Mouse (Mus musculus) heart, postnatal 0 days (tissue): ENCODE measurements around the gene Slc43a2.

Experiments used
- CTCF ChIP-seq: IDR thresholded peaks from 2 replicates; pipeline ENCODE4 v1.5.1; 2016; ENCODE audit warnings: antibody characterized with exemption, control low read depth, low read depth
- EP300 ChIP-seq: IDR thresholded peaks from 2 replicates; pipeline ENCODE4 v1.6.1; 2016; ENCODE audit warnings: antibody characterized with exemption, low read depth

DNA sequence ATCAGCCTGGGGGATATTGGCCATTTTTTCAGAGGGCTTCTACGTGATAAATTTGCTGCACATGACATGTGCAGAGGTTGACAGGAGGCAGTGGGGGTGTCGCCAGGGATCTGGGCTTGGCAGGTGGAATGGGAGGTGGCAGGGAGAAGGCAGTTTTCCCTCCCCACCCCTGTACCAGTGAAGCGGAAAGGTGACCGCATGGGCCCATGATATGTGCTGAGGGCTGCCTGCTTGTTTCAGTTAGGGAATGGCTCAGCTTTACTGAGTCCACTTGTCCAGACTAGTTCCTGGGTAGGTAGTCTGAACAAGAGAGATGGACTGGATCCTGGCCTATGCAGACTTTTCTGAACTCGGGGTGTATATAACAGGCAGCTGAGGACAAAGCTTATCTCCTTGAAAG lies 19.8 kb downstream of the Slc43a2 start:
- TF ChIP-seq CTCF: no peak
- no peak for TF ChIP-seq EP300
